Mouse (Mus musculus) small intestine, adult 2 months (tissue): ENCODE measurements at regions not wholly inside any gene's neighbourhood (a gene's known extent, or its start where the extent isn't known, plus 50 kb on each side); places are given as distances from the start of the nearest gene placed in this dataset.

Source experiments
- CTCF ChIP-seq: fragments of 200-500 bp; IDR thresholded peaks from 2 replicates; pipeline ENCODE4 v1.5.1; 2012; ENCODE audit warnings: low read depth, mild to moderate bottlenecking, control low read depth, inconsistent platforms, low read length, moderate library complexity, mixed read lengths; ENCODE audit not compliant: insufficient replicate concordance, insufficient read length; ENCODE audit errors: extremely low read depth
- POLR2A ChIP-seq: fragments of 200-500 bp; IDR thresholded peaks from 2 replicates; pipeline ENCODE4 v1.6.1; 2012; ENCODE audit warnings: low read depth, mild to moderate bottlenecking, control low read depth, inconsistent platforms, low read length, moderate library complexity

GRCm38 (mm10) chr2:179381916-179382315 is 60.3 kb upstream of the Cdh4 start:
- TF ChIP-seq CTCF = no peak
- no peak for TF ChIP-seq POLR2A
